Mouse (Mus musculus) splenic B cell, adult 2 months (primary cell): ENCODE results near the gene Gm21985.
"Not testable (repeated sequence)": the region's sequence is repeated elsewhere in the genome, so short reads cannot be mapped to it uniquely, and the experiment has no call there.

ENCODE experiments used
- DNase-seq: peaks from one replicate; pipeline ENCODE4 v3.0.0-alpha.2; 2011; ENCODE audit warnings: low read depth, low spot score
- H3K27me3 ChIP-seq: 2 replicates; pipeline ENCODE4 v1.6.1; 2012; ENCODE audit warnings: mild to moderate bottlenecking, low read length, moderate library complexity, mixed read lengths; ENCODE audit not compliant: control insufficient read depth, poor library complexity, insufficient read depth, severe bottlenecking
- H3K36me3 ChIP-seq: 2 replicates; pipeline ENCODE4 v1.6.1; 2012; ENCODE audit warnings: mild to moderate bottlenecking, low read length, moderate library complexity, mixed read lengths; ENCODE audit not compliant: control insufficient read depth, poor library complexity, insufficient read depth, severe bottlenecking

Gm21985 gene

GRCm38 (mm10) chr2:112378973-112379898 lies 113.1 kb downstream of the Gm21985 start, which contains the start of gene Katnbl1:
Gene Katnbl1, plus strand, starts transcription at chr2:112379211.
- peak; percentile 97 for DNase-seq
- Histone ChIP-seq H3K36me3 (no peaks in the 10 kb centered on the region), H3K27me3 (no peaks in the 10 kb centered on the region; the same call in 1 of the 2 replicates)

DNA sequence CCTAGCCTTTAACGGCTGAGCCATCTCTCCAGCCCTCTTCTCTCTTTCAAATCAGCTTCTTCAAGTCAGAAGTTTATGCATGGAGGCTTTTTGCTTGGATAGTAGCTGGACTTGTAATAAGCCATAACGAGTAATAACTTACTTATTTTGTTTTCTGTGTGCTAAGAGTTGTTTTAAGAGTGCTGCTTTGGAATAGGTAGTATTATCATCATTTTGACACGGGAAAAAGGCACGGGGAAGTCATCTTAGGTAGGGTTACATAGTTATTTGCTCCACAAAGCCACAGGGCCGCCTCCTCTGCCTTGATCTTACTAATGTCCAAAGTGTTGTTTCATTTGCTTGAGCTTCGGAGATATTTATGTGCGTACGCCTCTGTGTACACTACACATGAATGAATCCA lies 114.0 kb downstream of the Gm21985 start:
- H3K36me3 ChIP-seq: no peaks in the 10 kb centered on the region
- no peak for DNase-seq
- H3K27me3 ChIP-seq: no peaks in the 10 kb centered on the region; the same call in 1 of the 2 replicates

DNA sequence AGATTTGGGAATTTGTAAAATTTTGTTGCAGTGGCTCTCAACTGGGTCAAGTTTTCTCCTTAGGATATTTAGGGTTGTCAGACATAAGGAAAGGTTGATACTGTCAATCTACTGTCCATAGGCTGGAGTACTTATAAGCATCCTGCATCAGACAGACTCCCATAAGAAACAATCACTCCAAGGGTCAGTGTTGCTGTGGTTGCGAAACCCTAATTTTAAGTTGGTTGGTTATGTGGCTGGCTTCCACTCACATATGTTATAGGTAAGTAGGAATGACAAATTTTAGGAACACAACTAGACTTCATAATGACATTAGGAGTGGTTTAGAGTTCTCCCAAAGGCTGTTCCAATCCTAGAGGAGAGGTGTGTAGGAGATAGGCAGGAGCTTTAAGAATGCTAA lies 115.1 kb downstream of the Gm21985 start:
- no peak for DNase-seq
- Histone ChIP-seq H3K27me3 (no peaks in the 10 kb centered on the region), H3K36me3 (no peaks in the 10 kb centered on the region)

DNA sequence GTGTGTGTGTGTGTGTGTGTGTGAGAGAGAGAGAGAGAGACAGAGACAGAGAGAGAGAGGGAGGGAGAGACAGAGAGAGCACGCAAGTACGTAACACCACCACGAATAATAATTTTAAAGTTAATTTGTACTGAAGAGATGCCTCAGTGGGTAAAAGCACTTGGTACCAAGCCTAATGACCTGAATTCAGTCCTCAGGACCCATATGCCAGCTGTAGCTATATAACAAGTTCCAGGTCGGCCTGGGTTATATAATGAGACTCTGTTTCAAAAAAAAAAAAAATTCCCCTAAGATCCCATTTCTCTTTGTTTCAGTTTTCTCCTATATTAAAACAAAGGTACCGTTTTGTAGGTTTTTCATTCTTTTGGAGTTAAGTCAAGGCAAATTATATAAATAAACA lies 124.7 kb downstream of the Gm21985 start:
- Histone ChIP-seq H3K27me3 (no peaks in the 10 kb centered on the region), H3K36me3 (no peaks in the 10 kb centered on the region; the same call in 1 of the 2 replicates)
- no peak for DNase-seq

DNA sequence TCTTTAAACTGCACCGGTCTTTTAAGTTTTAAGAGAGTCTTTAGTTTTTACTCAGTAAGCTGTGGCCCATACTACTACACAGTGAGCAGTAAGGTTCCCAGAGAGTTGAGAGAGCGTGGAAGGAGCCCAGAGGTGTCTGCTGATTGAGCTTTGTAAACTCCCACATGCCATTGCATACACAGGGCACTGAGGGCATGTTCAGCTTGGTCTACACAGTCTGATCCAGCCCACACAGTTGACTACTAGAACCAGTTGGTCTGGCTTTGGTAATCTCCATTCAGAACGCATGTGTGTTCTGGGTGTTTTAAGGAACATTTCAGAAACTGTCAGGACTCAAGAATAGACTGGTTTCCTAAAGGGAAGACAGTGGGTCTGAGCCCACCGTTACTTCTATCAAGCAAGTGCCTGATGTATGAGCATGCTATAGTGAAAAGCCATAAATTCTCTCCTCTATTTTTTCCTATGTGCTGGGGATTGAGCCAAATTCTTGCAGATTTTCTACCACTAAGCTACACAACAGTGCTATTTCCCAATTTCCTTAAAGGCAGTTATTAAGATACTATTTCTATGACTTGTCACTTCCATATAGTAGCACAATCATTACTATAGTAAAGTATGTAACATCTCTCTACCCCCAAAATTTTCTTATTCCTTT lies 125.4 kb downstream of the Gm21985 start:
- Histone ChIP-seq H3K36me3 (no peaks in the 10 kb centered on the region; the same call in 1 of the 2 replicates), H3K27me3 (no peaks in the 10 kb centered on the region)
- no peak for DNase-seq

DNA sequence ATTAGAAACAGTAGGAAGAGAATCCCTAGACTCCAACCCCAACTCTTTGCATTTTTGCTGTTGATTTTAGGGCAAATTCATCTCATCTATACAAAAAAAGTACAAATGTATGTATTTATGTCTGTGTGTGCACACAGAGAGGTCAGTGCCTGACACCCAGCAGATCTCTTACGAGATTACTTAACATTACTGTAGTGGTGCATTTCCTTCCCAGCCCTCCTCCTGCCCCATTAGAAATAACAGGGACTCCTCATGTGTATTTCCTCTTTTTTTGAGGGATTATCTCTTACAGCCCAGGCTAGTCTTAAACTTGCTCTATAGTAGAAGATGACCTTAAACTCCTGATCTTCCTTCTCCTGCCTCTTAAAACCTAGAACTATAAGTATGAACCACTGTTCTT lies 126.6 kb downstream of the Gm21985 start:
- DNase-seq: no peak
- Histone ChIP-seq H3K27me3 (no peaks in the 10 kb centered on the region), H3K36me3 (no peaks in the 10 kb centered on the region; the same call in 1 of the 2 replicates)

GRCm38 (mm10) chr2:112393958-112394357 lies 127.8 kb downstream of the Gm21985 start:
- no peaks in the 10 kb centered on the region; the same call in 1 of the 2 replicates for H3K36me3 ChIP-seq
- H3K27me3 ChIP-seq: no peaks in the 10 kb centered on the region
- DNase-seq: no peak

DNA sequence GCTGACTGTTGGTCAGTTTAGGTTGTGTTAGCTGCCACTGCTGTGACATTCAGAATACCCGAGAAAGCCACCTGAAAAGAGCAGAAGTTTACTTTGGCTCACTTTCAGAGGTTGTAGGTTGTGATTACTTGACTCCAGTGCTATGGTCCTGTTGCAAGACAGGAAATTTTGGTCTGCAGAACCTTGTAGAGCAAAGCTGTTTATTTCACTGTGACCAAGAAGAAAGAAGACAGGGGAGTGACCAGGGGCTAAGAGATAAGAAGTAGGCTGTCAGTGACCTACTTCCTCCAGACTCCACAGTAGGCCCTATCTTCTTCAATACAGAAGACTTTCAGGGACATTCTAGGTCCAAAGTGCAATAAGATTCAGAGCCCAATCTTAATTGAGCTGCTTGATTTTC lies 130.5 kb downstream of the Gm21985 start:
- no peaks in the 10 kb centered on the region for H3K27me3 ChIP-seq
- no peak for DNase-seq
- no peaks in the 10 kb centered on the region for H3K36me3 ChIP-seq

DNA sequence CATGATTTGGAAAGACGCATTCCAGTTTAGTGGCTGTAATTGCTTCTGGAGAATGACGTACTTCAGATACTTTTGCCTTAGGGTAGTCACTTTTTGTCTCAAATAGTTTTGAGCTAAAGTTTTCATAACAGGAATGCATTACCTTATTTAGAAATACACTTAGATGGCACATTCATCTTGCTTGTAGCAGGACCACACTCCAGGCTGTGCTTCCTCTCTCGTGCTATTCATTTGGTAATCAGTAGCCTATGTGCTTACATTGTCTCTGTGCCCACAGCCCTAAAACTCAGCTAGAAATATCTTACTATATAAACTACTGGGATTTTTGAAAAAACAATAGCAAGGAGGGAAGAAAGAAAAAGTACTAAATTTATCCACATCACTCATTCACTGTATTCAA lies 140.9 kb downstream of the Gm21985 start:
- H3K27me3 ChIP-seq: no peaks in the 10 kb centered on the region; the same call in 1 of the 2 replicates
- peaks cover 13% of the 10 kb centered on the region for H3K36me3 ChIP-seq
- no peak for DNase-seq

GRCm38 (mm10) chr2:112425308-112425707 lies 159.2 kb downstream of the Gm21985 start:
- Histone ChIP-seq H3K36me3 (no peaks in the 10 kb centered on the region), H3K27me3 (no peaks in the 10 kb centered on the region)
- no peak for DNase-seq

- DNase-seq, H3K27me3 ChIP-seq, H3K36me3 ChIP-seq: not testable (repeated sequence)
These were observed 162.4 kb downstream of the Gm21985 start for GRCm38 (mm10) chr2:112428534-112428933.

DNA sequence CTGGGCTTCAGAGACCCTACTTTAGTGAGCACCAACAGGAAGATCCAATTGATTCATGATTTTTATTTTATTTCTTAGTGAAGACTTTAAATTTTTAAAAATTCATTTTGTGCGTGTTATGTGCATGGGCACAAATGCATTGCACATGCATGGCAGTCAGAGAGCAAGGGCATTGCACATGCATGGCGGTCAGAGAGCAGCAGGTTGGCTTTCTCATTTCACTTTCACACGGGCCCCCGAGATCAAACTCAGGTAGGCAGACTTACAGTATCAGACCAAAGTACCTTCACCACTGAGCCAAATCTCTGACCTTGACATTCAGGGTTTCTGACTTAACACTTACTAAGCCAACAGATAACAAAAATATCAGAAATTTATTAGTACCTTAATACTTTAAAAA lies 163.6 kb downstream of the Gm21985 start:
- no peaks in the 10 kb centered on the region for H3K36me3 ChIP-seq
- no peak for DNase-seq
- H3K27me3 ChIP-seq: no peaks in the 10 kb centered on the region

DNA sequence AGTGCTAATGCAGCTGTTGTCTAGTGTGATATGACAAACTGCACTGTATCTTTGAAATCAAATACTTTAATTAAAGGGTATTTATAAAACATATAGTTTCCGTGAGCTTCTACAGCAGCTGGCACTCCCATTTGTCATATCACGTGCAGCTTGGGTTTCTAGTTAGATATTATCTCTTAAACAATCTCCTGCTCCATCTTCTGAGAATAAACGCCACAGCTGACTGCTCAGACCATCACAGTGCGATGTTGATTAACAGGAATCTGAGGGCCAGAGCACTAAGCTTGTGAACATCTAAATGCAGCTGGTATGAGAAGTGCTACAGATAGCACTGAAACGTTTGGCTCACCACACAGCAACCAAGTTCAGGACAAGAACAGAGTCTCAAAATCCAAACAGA lies 164.3 kb downstream of the Gm21985 start:
- no peak for DNase-seq
- Histone ChIP-seq H3K36me3 (no peaks in the 10 kb centered on the region), H3K27me3 (no peaks in the 10 kb centered on the region)

DNA sequence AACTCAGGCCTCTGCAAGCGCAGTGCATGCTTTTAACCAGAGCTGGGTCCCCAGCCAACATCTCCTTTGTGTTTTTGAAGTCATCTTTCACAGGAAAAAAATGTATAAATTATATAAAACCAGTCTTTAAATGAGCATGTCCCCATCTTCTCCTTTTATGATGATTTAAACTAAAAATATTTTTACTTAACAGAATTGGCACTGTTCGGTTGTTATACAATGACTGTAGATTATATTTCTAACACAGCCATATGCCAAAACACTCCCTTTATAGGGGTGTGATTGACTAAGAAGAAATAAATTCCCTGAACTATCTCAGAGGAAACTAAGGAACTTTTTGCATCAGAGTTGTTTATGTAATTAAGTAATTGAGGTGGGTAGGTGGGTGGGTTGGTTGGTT lies 166.4 kb downstream of the Gm21985 start:
- Histone ChIP-seq H3K27me3 (no peaks in the 10 kb centered on the region), H3K36me3 (no peaks in the 10 kb centered on the region)

DNA sequence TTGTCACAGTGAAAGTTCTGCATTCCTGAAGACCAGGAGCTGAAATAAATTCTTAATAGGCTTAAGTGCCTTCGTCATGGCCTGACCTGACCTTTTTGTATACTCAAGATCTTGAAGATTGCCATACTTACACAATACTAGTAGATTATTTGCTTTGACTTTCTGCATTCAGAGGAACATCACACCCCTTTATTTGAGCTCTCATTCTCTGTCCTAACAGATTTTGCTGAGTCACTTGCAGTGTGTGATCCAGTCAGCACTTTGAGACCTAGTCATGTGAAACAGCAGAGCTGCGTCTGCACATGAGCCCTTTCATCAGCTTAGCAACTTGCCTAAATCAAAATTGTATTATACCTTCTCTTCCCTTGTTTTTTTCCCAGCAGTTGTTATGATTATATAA lies 167.2 kb downstream of the Gm21985 start:
- no peak for DNase-seq
- Histone ChIP-seq H3K27me3 (no peaks in the 10 kb centered on the region), H3K36me3 (no peaks in the 10 kb centered on the region)

More for the DNA sequence above, 166.4 kb downstream of the Gm21985 start:
- no peak for DNase-seq
